Mouse (Mus musculus): ENCODE results near the gene Fryl.
"Not testable (repeated sequence)": the region's sequence is repeated elsewhere in the genome, so short reads cannot be mapped to it uniquely, and the experiment has no call there.

The Fryl gene

DNA sequence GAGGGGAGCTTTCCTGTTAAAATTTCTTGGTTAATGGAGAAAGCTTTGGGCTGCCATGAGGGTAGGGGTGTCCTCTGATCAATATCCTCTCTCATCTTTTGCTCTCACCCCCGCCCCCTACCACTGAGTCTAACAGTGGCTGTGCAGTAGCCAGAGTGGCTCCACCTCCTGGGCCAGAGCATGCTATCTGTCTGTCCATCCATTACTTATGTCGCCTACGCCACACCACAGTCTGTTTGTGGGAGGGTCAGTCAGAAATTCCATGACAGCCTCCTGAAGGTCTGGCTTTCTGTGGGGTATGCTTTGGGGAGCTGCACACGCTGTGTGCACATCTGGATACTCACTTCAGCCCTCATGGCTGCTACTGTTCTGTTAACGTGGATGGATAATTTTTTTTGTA is 174.9 kb downstream of the Fryl start:
- DNase-seq: no peak

DNA sequence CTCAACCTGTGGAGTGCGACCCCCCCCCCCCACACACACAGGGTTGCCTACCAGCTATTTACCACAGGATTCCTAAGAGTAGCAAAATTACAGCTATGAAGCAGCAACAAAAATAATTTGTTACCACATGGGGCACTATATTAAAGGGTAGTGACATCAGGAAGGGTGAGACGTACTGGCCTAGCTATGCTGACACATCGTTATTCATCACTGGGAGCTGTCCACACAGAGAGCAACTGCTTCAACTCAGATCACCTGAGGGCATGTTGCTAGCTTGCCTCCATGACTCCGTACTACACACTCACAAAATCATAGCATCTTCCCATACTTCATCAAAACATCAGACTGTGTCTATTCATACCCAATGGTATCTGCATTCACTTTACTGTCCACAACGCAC is 176.6 kb downstream of the Fryl start:
- DNase-seq: no peak

DNA sequence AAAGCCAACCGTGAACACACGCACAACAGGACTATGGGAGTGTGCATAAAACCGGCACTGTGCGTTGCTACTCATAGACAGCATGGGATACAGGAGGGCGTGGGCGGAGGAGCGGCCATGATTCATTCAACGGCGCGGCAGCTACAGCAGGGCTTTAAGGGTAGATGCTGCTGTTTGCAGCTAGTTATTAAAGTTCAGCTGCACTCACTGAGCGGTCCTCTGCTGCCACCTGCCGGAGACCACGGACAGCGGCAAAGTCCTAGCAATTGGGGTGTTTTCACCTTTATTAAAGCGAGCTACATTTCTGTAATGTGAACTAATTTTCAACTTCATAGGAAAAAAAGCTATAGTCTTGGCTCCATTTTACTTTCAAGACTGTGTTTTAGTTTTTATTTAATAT is 185.1 kb downstream of the Fryl start:
- DNase-seq: peak; percentile 56

DNA sequence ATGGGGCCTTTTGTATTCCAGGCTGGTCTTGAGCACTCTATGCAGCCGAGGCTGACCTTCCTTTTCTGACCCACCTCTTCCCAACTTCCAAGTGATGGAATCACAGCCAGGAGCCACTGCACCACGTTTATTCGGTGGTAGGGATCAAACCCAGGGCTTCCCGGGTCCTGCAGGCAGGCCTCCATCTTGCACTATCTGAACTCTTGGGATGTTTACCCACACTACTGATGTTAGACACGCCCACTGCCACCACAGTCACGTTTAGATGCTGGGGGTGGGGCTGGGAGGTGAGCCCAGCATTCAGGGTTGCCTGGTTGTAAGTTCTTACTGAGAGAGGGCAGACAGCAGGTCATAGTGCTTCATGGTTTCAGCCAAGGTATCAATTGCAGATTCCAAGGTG is 189.5 kb downstream of the Fryl start:
- DNase-seq: no peak

DNA sequence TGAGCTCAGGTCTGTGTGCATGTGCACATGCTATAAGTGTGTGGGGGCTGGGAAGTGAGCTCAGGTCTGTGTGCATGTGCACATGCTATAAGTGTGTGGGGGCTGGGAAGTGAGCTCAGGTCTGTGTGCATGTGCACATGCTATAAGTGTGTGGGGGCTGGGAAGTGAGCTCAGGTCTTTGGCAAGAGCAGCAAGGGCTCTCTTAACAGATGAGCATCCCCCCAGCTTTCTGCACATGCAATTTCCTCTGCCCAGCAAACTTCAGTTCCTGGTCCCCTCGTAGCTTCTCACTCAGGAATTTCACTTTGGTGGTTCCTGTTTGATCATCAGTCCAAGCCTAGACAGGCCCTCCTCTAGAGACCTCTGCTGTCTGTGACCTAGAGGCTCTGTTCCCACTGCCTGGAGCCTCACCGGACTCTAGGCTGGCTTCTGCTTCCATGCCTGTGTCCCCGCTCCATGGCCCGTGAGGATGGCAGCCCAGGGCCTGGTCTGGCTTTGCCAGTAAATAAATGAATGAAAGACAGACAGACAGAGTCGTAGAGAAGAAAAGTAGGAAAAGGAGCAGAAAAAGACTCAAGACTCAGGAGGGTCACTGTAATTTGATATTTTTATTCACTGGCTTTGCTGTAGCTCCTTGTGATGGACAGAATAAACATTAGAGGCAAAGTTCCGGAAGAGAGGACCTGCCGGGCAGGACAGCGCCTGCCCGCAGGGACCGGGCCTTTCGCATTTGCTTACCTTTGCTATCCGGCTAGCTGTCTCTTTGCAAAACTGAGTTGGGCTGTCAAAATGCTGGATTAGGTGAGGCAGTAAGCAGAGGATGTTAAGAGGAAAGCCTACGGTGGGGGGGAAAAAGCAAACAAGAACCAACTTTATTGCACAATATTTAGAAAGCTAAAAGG is 192.4 kb downstream of the Fryl start:
- no peak for DNase-seq

DNA sequence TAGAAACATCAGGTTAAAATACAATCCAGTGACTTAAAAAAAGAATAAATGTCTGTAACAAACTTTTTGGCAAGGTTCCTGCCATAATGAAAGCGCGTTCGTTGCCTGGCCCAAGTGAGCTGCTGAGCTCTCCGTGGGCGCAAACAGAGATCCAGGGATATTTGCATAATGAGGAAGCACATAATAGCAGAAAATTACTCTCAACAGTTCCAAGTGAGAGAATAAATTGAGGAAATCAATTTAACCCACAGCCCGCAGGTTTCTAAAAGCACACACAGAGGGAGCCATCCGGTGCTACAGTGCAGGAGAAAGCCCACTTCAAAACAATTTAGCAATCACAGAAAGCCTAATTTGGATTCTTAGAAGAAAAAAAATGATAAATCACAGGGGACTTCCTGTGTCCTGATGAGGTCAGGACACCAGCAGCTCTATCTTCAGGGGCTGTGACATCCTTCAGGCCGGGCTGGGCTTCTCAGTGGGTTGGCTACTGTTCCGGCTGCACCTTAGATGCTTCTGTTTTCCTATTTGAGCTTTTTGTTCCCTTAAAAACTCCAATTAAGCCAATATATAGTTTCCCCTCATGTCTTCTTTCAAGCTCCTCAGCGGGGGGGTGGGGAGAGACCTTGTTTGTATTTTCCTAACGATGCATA is 194.8 kb downstream of the Fryl start:
- no peak for DNase-seq

DNA sequence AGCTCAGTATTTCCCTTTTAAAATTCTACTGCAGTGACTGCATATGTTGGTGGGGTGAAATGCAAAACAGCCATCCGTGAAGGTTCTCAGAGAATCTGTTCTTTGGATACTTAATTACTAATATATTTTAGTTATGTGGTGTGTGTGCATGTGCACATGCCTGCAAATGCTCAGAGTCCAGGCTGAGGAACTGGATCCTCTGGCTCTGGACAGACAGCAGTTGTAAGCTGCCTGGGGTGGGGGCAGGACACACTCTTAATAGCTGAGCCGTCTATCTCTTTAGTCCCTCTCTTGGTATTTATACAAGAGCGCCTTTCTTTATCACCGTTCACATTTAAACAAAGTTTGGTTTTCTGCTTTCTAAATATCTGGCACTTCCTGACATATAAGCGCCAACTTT is 199.5 kb downstream of the Fryl start:
- DNase-seq: no peak

DNA sequence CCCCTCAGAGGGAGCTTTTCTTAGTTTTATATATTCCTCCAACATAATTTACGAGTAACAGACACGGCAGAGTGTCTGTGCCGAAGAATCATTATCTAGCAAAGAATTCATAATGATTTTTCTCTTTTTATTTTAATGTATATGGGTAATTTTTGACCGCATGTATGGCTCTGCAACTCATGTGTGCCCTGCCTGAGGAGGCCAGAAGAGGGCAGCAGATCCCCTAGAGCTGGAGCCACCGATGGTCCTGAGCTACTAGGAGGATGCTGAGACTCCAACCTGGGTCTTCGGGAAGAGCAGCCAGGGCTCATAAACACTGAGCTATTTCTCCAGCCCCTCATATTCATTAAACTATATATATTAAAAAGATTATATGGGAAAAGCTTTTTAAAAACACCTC is 200.0 kb downstream of the Fryl start:
- no peak for DNase-seq

DNA sequence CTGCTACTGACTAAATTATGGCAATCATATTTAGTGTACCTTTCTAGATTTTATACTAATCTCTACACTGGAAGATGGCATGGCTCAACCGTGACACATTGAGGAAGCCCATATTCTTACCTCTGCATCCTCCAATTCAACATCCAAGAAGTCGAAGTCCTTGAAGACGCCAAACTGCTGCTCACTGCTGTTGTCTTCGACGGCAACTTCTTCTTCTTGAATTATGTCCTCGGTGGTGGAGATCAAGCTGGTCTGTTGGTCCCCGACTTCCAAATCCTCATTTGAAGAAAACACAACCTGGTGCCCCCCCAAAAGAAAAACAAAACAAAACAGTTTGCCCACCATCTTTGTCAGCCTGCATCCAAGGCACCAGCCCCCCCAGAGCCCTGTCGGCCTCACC is 202.5 kb downstream of the Fryl start:
- DNase-seq: no peak

DNA sequence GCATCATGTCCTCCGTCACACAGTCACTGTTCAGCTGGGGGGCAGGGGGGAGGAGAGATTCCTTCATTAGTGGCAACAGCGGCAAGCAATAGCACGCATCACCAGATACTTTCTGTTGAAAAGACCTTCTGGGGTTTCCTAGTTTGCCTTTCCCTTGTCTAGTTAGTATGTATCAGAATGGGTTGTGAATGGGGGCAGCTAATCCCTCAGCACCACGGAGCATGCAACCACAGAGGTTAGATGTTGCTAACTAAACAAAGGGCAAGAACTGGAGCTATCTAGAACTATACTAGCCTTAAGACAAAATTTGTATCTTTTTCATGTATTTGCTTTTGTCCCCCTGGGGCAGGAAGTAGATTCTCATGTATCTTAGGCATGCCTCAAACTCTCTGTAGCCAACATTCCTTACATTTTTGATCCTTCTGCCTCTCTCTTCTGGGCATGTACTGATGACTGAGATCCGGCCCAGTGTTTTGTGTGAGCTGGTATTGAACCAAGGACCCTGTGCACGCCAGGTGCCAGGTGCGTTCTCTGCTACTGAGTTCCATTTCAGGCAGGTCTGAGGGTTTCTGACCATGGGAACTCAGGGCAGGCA is 208.7 kb downstream of the Fryl start:
- no peak for DNase-seq

DNA sequence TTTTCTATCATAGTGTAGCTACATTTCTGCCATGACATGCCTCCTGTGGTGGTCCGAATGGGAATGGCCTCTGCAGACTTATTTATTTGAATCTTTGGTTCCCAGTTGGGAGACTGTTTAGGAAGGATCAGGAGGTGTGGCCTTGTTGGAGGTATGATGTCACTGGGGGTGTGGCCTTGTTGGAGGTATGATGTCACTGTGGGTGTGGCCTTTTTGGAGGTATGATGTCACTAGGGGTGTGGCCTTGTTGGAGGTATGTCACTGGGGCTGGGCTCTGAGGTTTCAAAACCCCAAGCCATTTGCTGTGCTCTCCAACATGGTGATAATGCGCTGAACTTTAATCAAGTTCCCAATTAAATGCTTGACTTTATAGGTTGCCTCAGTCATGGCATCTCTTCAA is 212.4 kb downstream of the Fryl start:
- no peak for DNase-seq

DNA sequence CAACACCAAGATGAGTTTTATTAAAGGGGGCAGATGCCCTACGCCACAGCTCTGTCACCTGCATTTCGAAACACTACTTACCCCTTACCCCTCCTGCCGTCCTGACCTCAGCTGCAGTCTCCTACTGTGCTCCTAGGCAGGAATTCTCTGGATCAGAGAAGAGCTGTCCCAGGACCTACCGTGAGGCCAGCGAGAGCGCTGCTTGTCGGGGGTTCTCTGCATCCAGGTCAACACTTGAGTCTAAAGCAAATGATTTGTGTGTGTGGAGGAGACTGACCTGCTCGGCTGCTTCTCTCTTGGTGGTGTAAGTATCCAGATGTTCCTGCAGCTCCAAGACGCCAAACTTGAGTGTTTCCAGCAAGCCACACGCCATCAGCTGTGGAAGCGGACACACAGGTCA is 223.9 kb downstream of the Fryl start:
- DNase-seq: no peak

DNA sequence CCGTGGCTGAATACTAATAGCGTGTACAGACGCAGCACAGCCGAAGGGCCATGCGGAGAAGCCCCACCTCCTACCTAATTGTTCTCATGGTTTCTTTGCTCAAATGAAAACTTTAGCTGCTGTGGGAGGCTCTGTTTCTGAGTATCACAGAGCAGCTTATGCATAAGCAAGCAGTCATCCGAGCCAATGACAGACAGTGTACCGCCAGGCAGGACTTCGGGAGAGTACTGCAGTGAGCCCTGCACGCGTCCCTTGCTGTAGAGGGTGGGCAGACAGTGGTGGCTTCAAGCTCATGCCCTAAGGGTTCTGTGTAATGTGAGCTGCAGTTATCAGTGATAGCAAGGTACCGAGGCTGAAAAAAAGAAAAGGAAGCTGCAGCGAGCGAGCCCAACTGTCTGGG is 227.8 kb downstream of the Fryl start:
- DNase-seq: no peak

DNA sequence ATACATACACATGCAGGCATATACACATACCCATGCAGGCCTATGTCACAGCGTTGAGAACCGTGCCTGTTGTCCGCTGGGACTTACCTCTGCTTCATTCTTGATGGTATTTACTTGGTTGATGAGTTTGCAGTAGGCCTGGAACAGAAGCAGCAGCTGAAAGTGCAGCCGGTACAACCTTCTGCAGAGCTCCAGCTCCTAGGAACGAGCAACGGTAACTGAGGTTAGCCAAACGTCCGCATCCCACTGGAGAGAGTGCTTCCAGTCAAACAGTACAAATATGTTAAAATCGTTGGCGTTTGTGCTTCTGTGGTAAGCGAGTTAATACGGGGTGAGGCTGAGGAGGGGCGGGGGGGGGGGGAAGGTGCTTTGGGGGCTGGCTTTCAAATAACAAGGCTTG is 232.6 kb downstream of the Fryl start:
- no peak for DNase-seq

DNA sequence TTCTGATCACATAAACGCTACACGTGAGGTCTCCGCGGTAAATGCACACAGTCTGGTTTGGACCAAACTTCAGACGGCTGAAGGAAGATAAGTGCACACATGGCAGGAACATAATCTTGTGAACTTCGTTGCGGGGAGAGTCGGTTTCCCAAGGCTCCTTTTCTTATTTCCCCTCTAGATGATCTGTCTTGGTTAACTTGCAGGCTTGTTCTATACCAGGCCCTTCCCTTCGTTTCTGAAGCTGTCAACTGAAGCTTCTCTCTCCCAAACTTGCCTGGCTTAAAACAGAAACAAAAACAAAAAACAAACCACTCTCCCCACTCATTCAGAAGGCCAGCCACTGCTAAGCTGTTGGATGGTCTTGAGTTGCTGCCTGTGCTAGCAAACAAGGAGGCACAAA is 241.7 kb downstream of the Fryl start:
- no peak for DNase-seq

DNA sequence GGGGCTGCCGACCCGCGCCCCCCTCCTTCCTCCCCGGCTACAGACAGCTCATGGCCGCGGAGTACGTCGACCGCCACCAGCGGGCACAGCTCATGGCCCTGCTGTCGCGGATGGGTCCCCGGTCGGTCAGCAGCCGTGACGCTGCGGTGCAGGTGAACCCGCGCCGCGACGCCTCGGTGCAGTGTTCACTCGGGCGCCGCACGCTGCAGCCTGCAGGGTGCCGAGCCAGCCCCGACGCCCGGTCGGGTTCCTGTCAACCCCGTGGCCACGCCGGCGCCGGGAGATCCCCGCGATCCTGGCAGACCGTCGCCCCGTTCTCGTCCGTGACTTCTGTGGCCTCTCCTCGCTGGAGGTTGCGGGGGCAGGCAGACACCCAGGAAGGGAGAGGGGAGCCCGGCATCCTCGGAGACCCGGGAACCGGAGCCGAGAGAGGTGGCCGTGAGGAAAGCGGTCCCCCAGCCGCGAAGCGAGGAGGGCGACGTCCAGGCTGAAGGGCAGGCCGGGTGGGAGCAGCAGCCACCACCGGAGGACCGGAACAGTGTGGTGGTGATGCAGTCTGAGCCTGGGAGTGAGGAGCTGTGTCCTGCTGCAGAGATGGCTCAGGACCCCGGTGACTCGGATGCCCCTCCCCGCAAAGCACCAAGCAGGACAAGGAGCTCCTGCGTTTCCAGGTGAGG is 242.7 kb downstream of the Fryl start:
- not testable (repeated sequence) for DNase-seq

DNA sequence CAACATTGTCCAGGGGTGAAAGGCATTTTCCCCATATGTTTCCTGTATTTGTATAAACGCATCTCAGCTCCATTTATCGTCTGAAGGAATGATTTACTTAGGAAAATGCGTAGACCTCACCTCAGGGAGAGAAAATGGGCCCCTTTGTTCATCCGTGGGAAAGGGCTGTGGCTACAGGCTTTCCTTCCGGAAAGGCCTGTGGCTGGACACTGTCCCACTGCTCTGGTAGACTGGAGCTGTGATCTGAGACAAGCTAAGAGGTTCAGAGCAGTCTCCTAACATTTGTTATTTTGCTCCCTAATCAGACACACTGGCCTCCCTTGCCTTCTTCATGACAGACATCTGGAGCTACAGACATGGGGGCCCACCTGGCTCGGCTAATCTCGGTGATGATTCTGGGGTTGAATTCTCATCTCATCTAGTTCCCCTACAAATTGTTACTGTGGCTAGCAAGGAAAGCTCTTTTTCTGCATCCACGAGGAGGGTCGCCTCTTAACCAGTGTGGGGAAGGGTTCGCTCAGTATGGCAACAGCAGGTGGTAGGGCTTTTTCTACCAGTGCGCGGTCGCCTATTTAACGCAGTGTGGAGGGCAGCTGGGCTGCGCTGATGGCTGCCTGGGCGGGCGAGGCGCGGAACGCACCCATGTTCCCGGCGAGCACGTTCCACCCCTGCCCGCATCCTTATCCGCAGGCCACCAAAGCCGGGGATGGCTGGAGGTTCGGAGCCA is 243.4 kb downstream of the Fryl start:
- not testable (repeated sequence) for DNase-seq

DNA sequence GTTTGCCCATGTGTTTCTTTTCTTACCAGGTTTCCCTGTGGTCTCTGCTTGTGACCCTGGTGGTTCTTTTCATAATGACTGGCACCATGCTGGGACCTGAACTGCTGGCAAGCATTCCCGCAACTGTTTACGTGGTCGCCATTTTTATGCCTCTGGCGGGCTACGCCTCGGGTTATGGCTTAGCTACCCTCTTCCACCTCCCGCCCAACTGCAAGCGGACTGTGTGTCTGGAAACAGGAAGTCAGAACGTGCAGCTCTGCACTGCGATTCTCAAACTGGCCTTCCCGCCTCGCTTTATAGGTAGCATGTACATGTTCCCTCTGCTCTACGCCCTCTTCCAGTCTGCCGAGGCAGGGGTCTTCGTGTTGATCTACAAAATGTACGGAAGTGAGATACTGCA is 244.6 kb downstream of the Fryl start:
- DNase-seq: not testable (repeated sequence)

DNA sequence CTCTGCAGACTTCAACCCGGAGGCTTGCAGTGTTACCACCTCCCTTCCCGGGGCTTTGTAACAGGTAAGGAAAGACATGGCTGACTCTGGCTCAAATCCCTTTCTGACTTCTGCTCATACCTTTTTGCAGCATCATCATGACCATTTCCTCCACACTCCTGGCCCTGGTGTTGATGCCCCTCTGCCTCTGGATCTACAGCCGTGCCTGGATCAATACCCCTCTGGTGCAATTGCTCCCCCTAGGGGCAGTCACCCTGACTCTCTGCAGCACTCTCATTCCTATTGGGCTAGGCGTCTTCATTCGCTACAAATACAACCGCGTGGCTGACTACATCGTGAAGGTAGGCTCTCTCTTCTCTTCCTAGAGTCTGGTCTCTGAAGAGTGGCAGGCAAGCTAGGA is 248.2 kb downstream of the Fryl start:
- not testable (repeated sequence) for DNase-seq

DNA sequence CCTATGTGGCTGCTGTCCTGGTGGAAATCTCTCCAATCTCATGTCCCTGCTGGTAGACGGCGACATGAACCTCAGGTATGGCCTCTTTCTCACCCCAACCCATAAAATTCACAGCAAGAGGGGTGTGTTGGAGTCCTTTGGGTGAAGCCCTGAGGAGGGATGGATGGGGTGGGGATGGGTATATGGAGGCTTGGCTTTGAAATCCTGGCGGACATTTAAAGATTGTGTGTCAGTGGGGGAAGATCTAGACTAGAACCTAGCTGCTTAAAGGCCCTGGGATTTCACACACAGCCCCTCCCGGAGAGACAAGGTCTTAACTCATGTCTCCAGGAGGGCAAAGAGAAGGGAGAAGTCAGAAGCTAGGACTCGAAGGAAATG is 248.8 kb downstream of the Fryl start:
- DNase-seq: no peak

DNA sequence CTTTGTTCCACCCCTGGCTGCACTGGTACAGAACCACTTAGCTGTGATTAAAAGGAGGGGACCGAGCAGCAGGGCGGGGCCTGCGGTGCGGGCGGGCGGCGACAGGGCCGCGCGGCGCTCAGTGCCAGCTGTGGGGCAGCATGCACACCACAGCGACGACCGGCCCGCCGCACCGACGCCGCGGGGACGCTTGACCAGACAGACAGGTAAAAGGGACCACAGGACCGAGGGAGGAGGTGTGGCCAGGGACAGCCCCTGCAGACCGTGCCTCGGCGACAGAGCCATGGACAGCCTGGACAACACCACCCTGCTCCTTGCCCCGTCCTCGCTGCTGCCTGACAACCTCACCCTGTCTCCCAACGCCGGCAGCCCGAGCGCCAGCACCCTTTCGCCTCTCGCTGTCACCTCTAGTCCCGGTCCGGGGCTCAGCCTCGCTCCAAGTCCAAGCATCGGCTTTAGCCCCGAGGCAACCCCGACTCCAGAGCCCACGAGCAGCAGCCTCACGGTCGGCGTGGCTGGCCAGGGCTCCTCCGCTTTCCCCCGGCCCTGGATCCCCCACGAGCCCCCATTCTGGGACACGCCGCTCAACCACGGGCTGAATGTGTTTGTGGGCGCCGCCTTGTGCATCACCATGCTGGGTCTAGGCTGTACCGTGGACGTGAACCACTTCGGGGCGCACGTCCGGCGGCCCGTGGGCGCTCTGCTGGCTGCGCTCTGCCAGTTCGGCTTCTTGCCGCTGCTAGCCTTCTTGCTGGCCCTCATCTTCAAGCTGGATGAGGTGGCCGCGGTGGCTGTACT is 249.4 kb downstream of the Fryl start, which contains the start of gene Slc10a4:
Gene Slc10a4, plus strand, starts transcription at position 100 of the 798 bp plus-strand sequence.
- DNase-seq: no peak

DNA sequence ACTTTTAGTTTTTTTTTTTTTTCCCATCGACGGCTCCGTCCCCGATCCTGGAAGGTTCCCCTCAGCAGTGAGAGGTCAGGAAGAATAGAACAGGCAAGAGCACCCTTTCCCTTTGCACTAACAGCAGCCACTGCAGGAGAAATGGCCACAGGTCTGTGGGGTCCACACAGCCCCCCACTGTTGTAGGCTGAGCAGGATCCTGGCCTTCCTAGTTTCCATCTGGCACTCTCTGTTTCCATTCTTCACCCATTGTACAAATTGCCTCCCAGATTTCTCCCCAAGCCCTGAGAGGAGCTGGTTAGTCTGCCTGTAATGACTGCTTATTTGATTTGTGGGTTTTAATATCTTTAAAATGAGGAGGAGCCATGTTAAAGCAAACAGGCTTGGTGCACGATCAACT is 252.4 kb downstream of the Fryl start:
- no peak for DNase-seq
